Mouse (Mus musculus) midbrain, embryonic 14.5 days (tissue): Measurements from ENCODE around the gene Lamc3. TPM values are rescaled to one million over a fixed set of nuclear protein-coding genes. Genes with fewer than 3 reads are reported as not detected.

Source experiments
- ATAC-seq: fragments of 200-750 bp; cut with Nextera tagmentation; 2 replicates; pipeline ENCODE4 v1.8.0; 2017; ENCODE audit warnings: moderate number of reproducible peaks, moderate library complexity; ENCODE audit not compliant: low FRiP score, low TSS enrichment
- DNase-seq: peaks from one replicate; pipeline ENCODE4 v3.0.0-alpha.2; 2015
- H3K27ac ChIP-seq: fragments of 300-500 bp; sonication (generic); replicated peaks from 2 replicates; pipeline ENCODE4 v1.5.1; 2014; ENCODE audit warnings: mild to moderate bottlenecking, low read depth, low read length, moderate library complexity
- H3K27me3 ChIP-seq: fragments of 300-500 bp; sonication (generic); 2 replicates; pipeline ENCODE4 v1.6.1; 2014; ENCODE audit warnings: low read length, control low read depth, mixed read lengths; ENCODE audit not compliant: control insufficient read depth, insufficient read depth
- H3K36me3 ChIP-seq: fragments of 300-500 bp; sonication (generic); 2 replicates; pipeline ENCODE4 v1.6.1; 2014; ENCODE audit warnings: low read length, control low read depth; ENCODE audit not compliant: control insufficient read depth, insufficient read depth
- H3K4me1 ChIP-seq: fragments of 300-500 bp; sonication (generic); 2 replicates; pipeline ENCODE4 v1.6.1; 2014; ENCODE audit warnings: mild to moderate bottlenecking, antibody characterized with exemption, low read length, control low read depth; ENCODE audit not compliant: control insufficient read depth, insufficient read depth
- H3K4me2 ChIP-seq: fragments of 300-500 bp; sonication (generic); 2 replicates; pipeline ENCODE4 v1.6.1; 2014; ENCODE audit warnings: mild to moderate bottlenecking, low read length, moderate library complexity
- H3K4me3 ChIP-seq: fragments of 300-500 bp; sonication (generic); replicated peaks from 2 replicates; pipeline ENCODE4 v1.5.1; 2014; ENCODE audit warnings: low read depth, low read length
- H3K9ac ChIP-seq: fragments of 300-500 bp; sonication (generic); replicated peaks from 2 replicates; pipeline ENCODE4 v1.6.1; 2014; ENCODE audit warnings: mild to moderate bottlenecking, low read length, moderate library complexity
- H3K9me3 ChIP-seq: fragments of 300-500 bp; sonication (generic); 2 replicates; pipeline ENCODE4 v1.6.1; 2016; ENCODE audit warnings: low read length, control low read depth, mixed read lengths; ENCODE audit not compliant: control insufficient read depth
- WGBS: fragments of 180-500 bp; shearing (Covaris S2); extraction: QIAGEN DNeasy Blood & Tissue Kit; methylation state at CpG from one replicate; pipeline ENCODE4 v1.1.7; 2014; 5-methylcytosine and 5-hydroxymethylcytosine counted together
- polyA plus RNA-seq: library from polyadenylated mRNA; unstranded; fragments of >200 nt; fragmentation: Nextera tagmentation; extraction: Ambion mirVana; gene quantifications from 2 replicates; pipeline ENCODE4 v1.2.1, GENCODE M21; 2014

Gene Lamc3
- polyA plus RNA-seq, 1 experiment from 2014 or later, result 6.6 TPM

DNA sequence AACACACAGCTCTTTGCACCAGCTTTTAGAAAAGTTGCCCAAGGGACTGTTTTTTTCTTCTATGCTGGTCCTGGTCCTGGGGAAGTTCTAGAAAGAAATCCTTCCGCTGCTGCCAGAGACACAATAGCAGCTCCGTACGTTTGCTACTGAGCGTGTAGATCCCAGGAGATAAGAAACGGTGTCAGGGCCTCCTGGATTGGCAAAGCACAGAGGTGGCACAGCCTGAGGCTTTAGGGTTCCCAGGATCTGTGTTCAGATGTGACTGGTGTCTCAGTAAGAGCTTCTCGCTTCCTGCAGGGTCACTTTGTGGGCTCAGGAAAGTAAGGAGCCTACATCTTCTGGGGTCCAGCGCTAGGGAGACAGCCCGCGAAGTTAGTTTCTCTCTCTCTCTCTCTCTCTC, 63.9 kb downstream of the Lamc3 start:
- 20% methylated on average over 9 of the region's 9 CpGs for WGBS
- Histone ChIP-seq H3K27ac (no peak overlapping the region), H3K4me1 (peaks cover 12% of the 10 kb centered on the region), H3K27me3 (peaks cover 13% of the 10 kb centered on the region; the same call in 1 of the 2 replicates), H3K36me3 (peaks cover 5% of the 10 kb centered on the region; the same call in 1 of the 2 replicates), H3K4me2 (peak overlapping the region; percentile 94), H3K9me3 (no peaks in the 10 kb centered on the region), H3K9ac (peak overlapping the region; percentile 63), H3K4me3 (peak overlapping the region; percentile 62)
- DNase-seq (peak; percentile 22), ATAC-seq (no peak)

GRCm38 (mm10) chr2:31952236-31952635, 65.1 kb downstream of the Lamc3 start:
- H3K9me3 ChIP-seq, result no peaks in the 10 kb centered on the region
- no peak overlapping the region for H3K4me2 ChIP-seq
- DNase-seq (no peak), ATAC-seq (no peak)
- H3K4me3 ChIP-seq, result no peak overlapping the region
- 78% methylated on average over 10 of the region's 10 CpGs for WGBS
- peaks cover 12% of the 10 kb centered on the region for H3K4me1 ChIP-seq
- peaks cover 13% of the 10 kb centered on the region; the same call in 1 of the 2 replicates for H3K27me3 ChIP-seq
- H3K9ac ChIP-seq, result no peak overlapping the region
- no peak overlapping the region for H3K27ac ChIP-seq
- H3K36me3 ChIP-seq, result peaks cover 5% of the 10 kb centered on the region; the same call in 1 of the 2 replicates

- H3K9ac ChIP-seq, result no peak overlapping the region
- H3K27me3 ChIP-seq, result peaks cover 13% of the 10 kb centered on the region; the same call in 1 of the 2 replicates
- DNase-seq (no peak), ATAC-seq (no peak)
- H3K4me3 ChIP-seq, result no peak overlapping the region
- H3K4me2 ChIP-seq, result no peak overlapping the region
- H3K36me3 ChIP-seq, result peaks cover 5% of the 10 kb centered on the region; the same call in 1 of the 2 replicates
- WGBS, result 93% methylated on average over 3 of the region's 3 CpGs
- H3K4me1 ChIP-seq, result peaks cover 12% of the 10 kb centered on the region
- no peak overlapping the region for H3K27ac ChIP-seq
- H3K9me3 ChIP-seq, result no peaks in the 10 kb centered on the region
Measured at GRCm38 (mm10) chr2:31952725-31953124, 65.6 kb downstream of the Lamc3 start.

- Histone ChIP-seq H3K9ac (no peak overlapping the region), H3K36me3 (peaks cover 5% of the 10 kb centered on the region; the same call in 1 of the 2 replicates), H3K4me1 (peaks cover 12% of the 10 kb centered on the region), H3K27me3 (peaks cover 10% of the 10 kb centered on the region; the same call in 1 of the 2 replicates), H3K9me3 (no peaks in the 10 kb centered on the region), H3K27ac (no peak overlapping the region), H3K4me2 (no peak overlapping the region), H3K4me3 (no peak overlapping the region)
- no peak for DNase-seq
- 90% methylated on average over 8 of the region's 8 CpGs for WGBS
- ATAC-seq, result no peak
Measured at GRCm38 (mm10) chr2:31953687-31954086, 66.6 kb downstream of the Lamc3 start.

GRCm38 (mm10) chr2:31954779-31955181, 67.7 kb downstream of the Lamc3 start:
- H3K36me3 ChIP-seq, result peaks cover 5% of the 10 kb centered on the region; the same call in 1 of the 2 replicates
- ATAC-seq (no peak), DNase-seq (no peak)
- H3K4me3 ChIP-seq, result no peak overlapping the region
- H3K27ac ChIP-seq, result no peak overlapping the region
- no peak overlapping the region for H3K4me2 ChIP-seq
- H3K27me3 ChIP-seq, result peaks cover 6% of the 10 kb centered on the region; the same call in 1 of the 2 replicates
- H3K9me3 ChIP-seq, result no peaks in the 10 kb centered on the region
- H3K9ac ChIP-seq, result no peak overlapping the region
- H3K4me1 ChIP-seq, result peaks cover 12% of the 10 kb centered on the region
- 84% methylated on average over 9 of the region's 9 CpGs for WGBS

- Histone ChIP-seq H3K4me3 (no peak overlapping the region), H3K4me1 (peaks cover 9% of the 10 kb centered on the region), H3K9me3 (no peaks in the 10 kb centered on the region), H3K4me2 (no peak overlapping the region), H3K9ac (no peak overlapping the region), H3K36me3 (peaks cover 5% of the 10 kb centered on the region; the same call in 1 of the 2 replicates), H3K27ac (no peak overlapping the region), H3K27me3 (peaks cover 4% of the 10 kb centered on the region; the same call in 1 of the 2 replicates)
- WGBS, result 87% methylated on average over 5 of the region's 5 CpGs
- no peak for DNase-seq
- ATAC-seq, result no peak
Measured at GRCm38 (mm10) chr2:31955686-31956085, 68.6 kb downstream of the Lamc3 start.

DNA sequence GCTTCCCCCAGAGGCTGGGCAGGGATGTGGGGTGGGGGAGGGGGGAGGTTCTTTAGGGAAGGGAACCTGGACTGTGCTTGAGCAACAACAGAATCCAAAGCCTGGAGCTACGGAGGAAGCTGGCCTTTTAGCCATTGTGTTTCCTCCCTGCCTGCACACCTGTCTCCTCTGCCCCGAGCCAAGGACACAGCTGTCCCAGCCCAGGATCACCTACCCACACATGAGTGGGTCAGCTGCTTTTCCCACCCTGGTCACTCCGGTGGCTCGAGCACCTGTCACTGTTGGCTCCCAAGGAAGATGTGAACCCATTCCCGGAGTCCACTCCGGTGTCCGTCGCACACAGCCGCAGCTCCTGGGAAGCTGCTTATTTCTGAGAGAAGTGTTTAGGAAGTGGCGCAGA, 70.1 kb downstream of the Lamc3 start:
- Histone ChIP-seq H3K4me3 (no peak overlapping the region), H3K4me1 (no peaks in the 10 kb centered on the region), H3K36me3 (peaks cover 5% of the 10 kb centered on the region; the same call in 1 of the 2 replicates), H3K4me2 (no peak overlapping the region), H3K9ac (no peak overlapping the region), H3K27me3 (no peaks in the 10 kb centered on the region), H3K9me3 (no peaks in the 10 kb centered on the region), H3K27ac (no peak overlapping the region)
- 92% methylated on average over 10 of the region's 10 CpGs for WGBS
- ATAC-seq (no peak), DNase-seq (no peak)

DNA sequence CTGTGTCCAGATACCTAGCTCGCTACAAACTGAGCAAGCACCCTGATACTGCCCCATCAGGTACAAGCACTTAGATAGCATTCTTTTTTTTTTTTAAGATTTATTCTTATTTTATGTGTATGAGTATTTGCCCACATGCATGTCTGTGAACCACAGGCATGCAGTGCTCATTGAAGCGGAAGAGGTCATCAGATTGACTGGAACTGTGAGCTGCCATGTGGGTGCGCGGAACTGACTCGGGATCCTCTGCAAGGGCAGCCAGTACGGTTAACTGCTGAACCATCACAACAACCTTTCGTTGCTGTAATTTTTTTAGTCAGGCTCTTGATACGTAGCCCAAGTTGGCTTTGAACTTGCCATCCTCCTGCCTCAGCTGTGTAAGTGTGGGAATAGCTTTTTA, 73.9 kb downstream of the Lamc3 start:
- Histone ChIP-seq H3K4me3 (no peak overlapping the region), H3K27ac (no peak overlapping the region), H3K36me3 (no peaks in the 10 kb centered on the region), H3K9me3 (no peaks in the 10 kb centered on the region), H3K4me1 (no peaks in the 10 kb centered on the region), H3K27me3 (no peaks in the 10 kb centered on the region), H3K4me2 (no peak overlapping the region), H3K9ac (no peak overlapping the region)
- WGBS, result 94% methylated on average over 8 of the region's 8 CpGs
- ATAC-seq (no peak), DNase-seq (no peak)

DNA sequence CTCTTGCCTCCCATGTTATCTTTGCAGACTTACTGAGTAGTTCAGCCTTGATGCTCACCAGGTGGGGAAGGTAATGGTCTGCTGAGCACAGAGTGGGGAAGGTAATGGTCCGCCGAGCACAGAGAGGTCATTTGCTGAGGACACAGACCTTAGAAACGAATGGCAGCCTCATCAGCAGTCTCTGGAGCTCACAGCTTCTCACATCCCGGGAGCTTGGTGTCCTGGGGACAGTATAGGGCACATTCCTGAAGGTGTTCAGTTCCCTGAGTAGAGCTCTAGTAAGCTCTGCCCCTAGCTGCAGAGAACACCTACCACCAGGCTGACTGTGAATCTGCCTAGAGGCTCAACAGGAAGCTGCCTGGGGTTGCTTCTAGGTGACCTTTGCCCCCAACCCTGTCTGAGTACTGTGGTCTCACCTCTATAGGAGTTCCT, 74.7 kb downstream of the Lamc3 start:
- H3K4me1 ChIP-seq, result no peaks in the 10 kb centered on the region
- H3K27me3 ChIP-seq, result no peaks in the 10 kb centered on the region
- H3K4me2 ChIP-seq, result no peak overlapping the region
- H3K9me3 ChIP-seq, result no peaks in the 10 kb centered on the region
- no peak overlapping the region for H3K4me3 ChIP-seq
- no peaks in the 10 kb centered on the region for H3K36me3 ChIP-seq
- WGBS, result 70% methylated on average over 4 of the region's 4 CpGs
- no peak for DNase-seq
- no peak for ATAC-seq
- peak overlapping the region; percentile 75 for H3K27ac ChIP-seq
- no peak overlapping the region for H3K9ac ChIP-seq
